Mouse (Mus musculus): ENCODE data around the gene Slc27a1.

Slc27a1 gene

GRCm38 (mm10) chr8:71558071-71558957, 10.4 kb upstream of the Slc27a1 start, which contains the start of gene Tmem221:
Tmem221 (minus strand) TSS chr8:71558871.
- no peak for DNase-seq

GRCm38 (mm10) chr8:71558958-71559690, 9.6 kb upstream of the Slc27a1 start:
- DNase-seq, result peak; percentile 90

- DNase-seq, result no peak
Observed at GRCm38 (mm10) chr8:71560071-71560470, 8.6 kb upstream of the Slc27a1 start.

- no peak for DNase-seq
Observed at GRCm38 (mm10) chr8:71560765-71561164, 7.9 kb upstream of the Slc27a1 start.

- DNase-seq, result peak; percentile 70
Observed at GRCm38 (mm10) chr8:71561401-71561800, 7.3 kb upstream of the Slc27a1 start.

GRCm38 (mm10) chr8:71562751-71563150, 5.9 kb upstream of the Slc27a1 start:
- DNase-seq, result peak; percentile 79

GRCm38 (mm10) chr8:71563992-71564391, 4.7 kb upstream of the Slc27a1 start:
- no peak for DNase-seq

GRCm38 (mm10) chr8:71566501-71566900, 2.2 kb upstream of the Slc27a1 start, which contains the start of gene Nxnl1:
Nxnl1 (minus strand) TSS chr8:71566601.
- no peak for DNase-seq

- no peak for DNase-seq
Observed at GRCm38 (mm10) chr8:71567587-71567986, 1.1 kb upstream of the Slc27a1 start.

- no peak for DNase-seq
Observed at GRCm38 (mm10) chr8:71568941-71569340, 259 bp downstream of the Slc27a1 start.

GRCm38 (mm10) chr8:71569366-71570290, 946 bp downstream of the Slc27a1 start:
- peak; percentile 99 for DNase-seq

GRCm38 (mm10) chr8:71570291-71570954, 1.7 kb downstream of the Slc27a1 start:
- DNase-seq, result peak; percentile 99

GRCm38 (mm10) chr8:71572077-71572476, 3.4 kb downstream of the Slc27a1 start:
- peak; percentile 40 for DNase-seq

- peak; percentile 74 for DNase-seq
Observed at GRCm38 (mm10) chr8:71572847-71573633, 4.4 kb downstream of the Slc27a1 start.

GRCm38 (mm10) chr8:71574426-71574825, 5.7 kb downstream of the Slc27a1 start:
- DNase-seq, result no peak

- DNase-seq, result no peak
Observed at GRCm38 (mm10) chr8:71575020-71575419, 6.3 kb downstream of the Slc27a1 start.

- DNase-seq, result no peak
Observed at GRCm38 (mm10) chr8:71577856-71578387, 9.2 kb downstream of the Slc27a1 start.

GRCm38 (mm10) chr8:71579009-71579408, 10.3 kb downstream of the Slc27a1 start:
- no peak for DNase-seq

- DNase-seq, result no peak
Observed at GRCm38 (mm10) chr8:71579476-71579875, 10.8 kb downstream of the Slc27a1 start.

- DNase-seq, result no peak
Observed at GRCm38 (mm10) chr8:71580201-71580600, 11.5 kb downstream of the Slc27a1 start.

GRCm38 (mm10) chr8:71586891-71587290, 18.2 kb downstream of the Slc27a1 start:
- peak; percentile 72 for DNase-seq

All from kidney, adult 9 months (tissue).